Mouse (Mus musculus) mammary gland, adult 2 months (tissue): Measurements from ENCODE around the gene Gm7978. TPM values are rescaled to one million over a fixed set of nuclear protein-coding genes. Genes with fewer than 3 reads are reported as not detected.

Source experiments
- polyA plus RNA-seq: library from polyadenylated mRNA; depleted of rRNA; stranded (reverse); fragments of >200 nt; gene quantifications from 2 replicates; pipeline ENCODE4 v1.2.3, GENCODE M21; 2012; ENCODE audit warnings: low replicate concordance; rRNA removed

Gm7978 gene
- polyA plus RNA-seq = not detected in 2 replicates

GRCm38 (mm10) chr5:95736073-95736472, at the start of gene Gm7978:
TSS of gene Gm7978 (minus strand) at chr5:95736173.

GRCm38 (mm10) chr5:95775690-95776089, 39.7 kb upstream of the Gm7978 start, which contains the start of gene E330014E10Rik:
TSS of gene E330014E10Rik (plus strand) at chr5:95775990.

GRCm38 (mm10) chr5:95741714-95742113, 5.7 kb upstream of the Gm7978 start, which contains the start of gene Gm7982:
TSS of gene Gm7982 (plus strand) at chr5:95742014.

Other genes starting within 250 kb of the Gm7978 start
- not detected in 2 replicates for gene Gm3286, start 225.4 kb downstream of the Gm7978 start, polyA plus RNA-seq
- gene Gm7971, start 141.3 kb downstream of the Gm7978 start, polyA plus RNA-seq = not detected in 2 replicates
- not detected in 2 replicates for gene Gm7982, start 5.8 kb upstream of the Gm7978 start, polyA plus RNA-seq
- not detected in 2 replicates for gene E330014E10Rik, start 39.8 kb upstream of the Gm7978 start, polyA plus RNA-seq
- gene Cxcl13, start 220.8 kb upstream of the Gm7978 start, polyA plus RNA-seq = 4.5 and 6.1 TPM in 2 replicates